20 mouse cellular contexts compared by ENCODE assay signal in the genomic region with DNA sequence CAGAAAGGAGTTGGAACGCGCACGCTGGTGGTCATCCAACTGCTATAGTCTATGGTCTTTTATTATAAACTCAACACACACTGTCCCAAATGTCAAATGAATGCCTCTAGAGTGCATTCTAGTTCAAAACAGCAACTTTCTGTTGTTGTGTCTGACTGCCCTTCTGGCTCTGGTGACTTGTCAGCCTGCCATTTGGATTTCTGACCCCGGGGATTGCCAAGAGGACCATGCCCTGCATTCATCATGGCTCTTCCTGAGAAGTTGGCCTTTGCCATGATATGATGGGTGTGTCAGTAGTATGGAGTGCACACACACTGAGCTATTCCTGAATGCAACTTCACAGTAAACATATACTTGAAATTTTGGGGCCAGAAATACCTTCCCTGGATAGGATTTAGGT. TPM values are rescaled to one million over a fixed set of nuclear protein-coding genes. Genes with fewer than 3 reads are reported as not detected.
DNase-seq lines count a peak whose midpoint lies in the region; ATAC-seq and TF ChIP-seq lines count a peak whose summit lies in the region.
"Had no signal": no experiment of that assay in that cellular context is flagged by ENCODE, and none has a peak within 500 bp of the region (broad histone marks: within the 10 kb centered on the region; RNA-seq: fewer than 3 reads in every experiment).

No protein-coding gene starts in this region.

- H3K9me3 ChIP-seq in kidney, embryonic 16.5 days (ENCODE audit: low read length): no peaks in the 10 kb centered on the region
- no peaks in the 10 kb centered on the region for H3K9me3 ChIP-seq in kidney, embryonic 14.5 days (ENCODE audit: control insufficient read depth, low read length)
- H3K9me3 ChIP-seq: hindbrain, embryonic 12.5 days; hindbrain, embryonic 15.5 days had no signal

- no peaks in the 10 kb centered on the region for H3K27me3 ChIP-seq in kidney, adult 2 months (replicated peaks; ENCODE audit: control insufficient read depth, insufficient read depth, low read length)
- H3K27me3 ChIP-seq in kidney, embryonic 16.5 days (ENCODE audit: insufficient read depth, low read length): no peaks in the 10 kb centered on the region
- no peaks in the 10 kb centered on the region for H3K27me3 ChIP-seq in kidney, embryonic 14.5 days (ENCODE audit: control insufficient read depth, insufficient read depth, low read length)
- H3K27me3 ChIP-seq: hindbrain, embryonic 12.5 days; hindbrain, embryonic 15.5 days had no signal

- H3K4me3 ChIP-seq in kidney, adult 2 months (ENCODE audit: insufficient read depth, low read depth, low read length): no peak overlapping the region
- H3K4me3 ChIP-seq in kidney, embryonic 16.5 days (ENCODE audit: low read length): no peak overlapping the region
- no peak overlapping the region for H3K4me3 ChIP-seq in kidney, embryonic 14.5 days (ENCODE audit: low read length)
- H3K4me3 ChIP-seq: gastrocnemius, adult 2 months; hindbrain, embryonic 12.5 days; hindbrain, embryonic 15.5 days had no signal

- peaks cover 4% of the 10 kb centered on the region; the same call in 1 of the 2 replicates for H3K4me1 ChIP-seq in kidney, adult 2 months (ENCODE audit: control insufficient read depth, insufficient read depth, low read length)
- no peaks in the 10 kb centered on the region for H3K4me1 ChIP-seq in kidney, embryonic 16.5 days (ENCODE audit: insufficient read depth, low read length)
- no peaks in the 10 kb centered on the region for H3K4me1 ChIP-seq in kidney, embryonic 14.5 days (ENCODE audit: control insufficient read depth, insufficient read depth, low read length)
- H3K4me1 ChIP-seq: hindbrain, embryonic 15.5 days had no signal

- no peaks in the 10 kb centered on the region for H3K36me3 ChIP-seq in kidney, adult 2 months (ENCODE audit: control insufficient read depth, insufficient read depth, low read length)
- no peaks in the 10 kb centered on the region for H3K36me3 ChIP-seq in kidney, embryonic 16.5 days (ENCODE audit: insufficient read depth, low read length)
- no peaks in the 10 kb centered on the region for H3K36me3 ChIP-seq in kidney, embryonic 14.5 days (ENCODE audit: control insufficient read depth, insufficient read depth, low read length)
- H3K36me3 ChIP-seq: hindbrain, embryonic 12.5 days; hindbrain, embryonic 15.5 days had no signal

- H3K9ac ChIP-seq in kidney, embryonic 16.5 days (replicated peaks; ENCODE audit: low read length): no peak overlapping the region
- no peak overlapping the region for H3K9ac ChIP-seq in kidney, embryonic 14.5 days (ENCODE audit: low read depth, low read length)
- H3K9ac ChIP-seq: forebrain, postnatal 0 days; hindbrain, embryonic 12.5 days; hindbrain, embryonic 15.5 days had no signal

- no peak for ATAC-seq in kidney, embryonic 16.5 days (ENCODE audit: low FRiP score, low TSS enrichment)
- ATAC-seq in kidney, embryonic 14.5 days (ENCODE audit: low FRiP score, low TSS enrichment): no peak
- ATAC-seq in erythroid progenitor cell, adult 5-6 weeks (replicated peaks; ENCODE audit: low FRiP score, poor library complexity, severe bottlenecking): no peak
- ATAC-seq: activated CD4-positive, CD25-positive, alpha-beta regulatory T cell, adult 4 months; forebrain, embryonic 14.5 days; forebrain, postnatal 0 days had no signal

- no peak for TF ChIP-seq POLR2A in kidney, adult 2 months (IDR thresholded peaks at IDR 0.05; ENCODE audit: low read depth, low read length)

- no peak overlapping the region for H3K4me2 ChIP-seq in kidney, embryonic 16.5 days (replicated peaks; ENCODE audit: low read depth, low read length)
- H3K4me2 ChIP-seq in kidney, embryonic 14.5 days (replicated peaks; ENCODE audit: low read depth, low read length): no peak overlapping the region
- H3K4me2 ChIP-seq: heart, embryonic 11.5 days; hindbrain, embryonic 12.5 days; hindbrain, embryonic 15.5 days had no signal

- no peak overlapping the region for H3K27ac ChIP-seq in kidney, adult 2 months (ENCODE audit: insufficient read depth, low read depth, low read length)
- no peak overlapping the region for H3K27ac ChIP-seq in kidney, embryonic 16.5 days (ENCODE audit: low read length)
- no peak overlapping the region for H3K27ac ChIP-seq in kidney, embryonic 14.5 days (ENCODE audit: low read depth, low read length)
- H3K27ac ChIP-seq: gastrocnemius, adult 2 months; hindbrain, embryonic 12.5 days; hindbrain, embryonic 15.5 days had no signal

- peak; percentile 79 for DNase-seq in kidney, adult 2 months
- DNase-seq in kidney, postnatal 25 days: peak; percentile 55 to 67
- DNase-seq in kidney, postnatal 36 days: peak; percentile 72 to 73
- DNase-seq: adrenal gland, postnatal 10 days; adrenal gland, postnatal 36 days; cerebellum, adult 18-20 months; cerebellum, adult 9-10 months; cerebellum, postnatal 14 days; forebrain, postnatal 0 days; gastrocnemius, adult 2 months; gastrocnemius, postnatal 14 days had no signal

- no peak for TF ChIP-seq CTCF in kidney, adult 2 months (conservative IDR thresholded peaks at IDR 0.05; ENCODE audit: insufficient read depth, insufficient read length, low read depth, low read length)

- 82% methylated on average over 4 of the region's 4 CpGs for WGBS in kidney, adult 2 months
- WGBS in kidney, embryonic 16.5 days: 96% methylated on average over 4 of the region's 4 CpGs
- WGBS in kidney, embryonic 14.5 days: 99% methylated on average over 4 of the region's 4 CpGs

RNA-seq across cellular contexts. Expression of gene Tmem252, which starts 15.7 kb away (rescaled TPM):
- 16.0 and 17.4 TPM in 2 replicates for polyA plus RNA-seq in kidney, adult 2 months (2012; rRNA removed)
- 8.5 and 10.3 TPM in 2 replicates for polyA plus RNA-seq in kidney, embryonic 16.5 days (2015; fragmentation: Nextera tagmentation; extraction: Ambion mirVana)
- polyA plus RNA-seq in kidney, embryonic 14.5 days (2014; fragmentation: Nextera tagmentation; extraction: Ambion mirVana): 2.8 and 3.3 TPM in 2 replicates
- total RNA-seq in erythroid progenitor cell, adult 5-6 weeks (2015; ENCODE audit: low replicate concordance): not detected in 2 replicates
- total RNA-seq in erythroid progenitor cell, adult 5-6 weeks (2017; ENCODE audit: low replicate concordance): not detected in 2 replicates
- total RNA-seq: hematopoietic stem cell, adult 5-6 weeks had no signal
- polyA plus RNA-seq: activated CD4-positive, CD25-positive, alpha-beta regulatory T cell, adult 4 months had no signal
